Mouse (Mus musculus): ENCODE data around the gene Fbll1. TPM values are rescaled to one million over a fixed set of nuclear protein-coding genes. Genes with fewer than 3 reads are reported as not detected.
A peak's percentile ranks its signal among the peaks of the same experiment; 100 is the strongest.

Fbll1 gene
- polyA plus RNA-seq, 1 experiment from 2014 or later = 0.62 TPM

DNA sequence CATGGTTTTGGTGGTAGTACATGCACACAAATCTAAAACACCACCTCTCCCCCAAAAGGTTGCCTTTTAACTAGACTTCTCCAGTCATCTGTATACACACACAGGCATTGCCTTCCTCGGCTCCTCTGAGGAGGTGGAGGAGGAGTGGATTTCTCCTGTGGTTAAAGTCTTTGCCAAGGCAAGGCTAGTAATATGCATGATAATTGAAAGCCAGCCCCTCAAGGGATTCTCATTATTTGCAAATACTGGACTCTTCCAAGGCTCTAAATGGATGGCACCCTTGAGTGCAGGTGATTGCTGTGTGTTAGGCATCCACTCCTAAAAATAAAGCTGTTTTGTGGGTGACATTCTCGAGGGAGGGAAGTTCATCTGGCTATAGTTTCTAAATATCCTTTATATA is 10.2 kb downstream of the Fbll1 start:
- 74% methylated on average over 2 of the region's 2 CpGs for WGBS
- Histone ChIP-seq H3K36me3 (ENCODE audit: control insufficient read depth, insufficient read depth, low read length) (peaks cover 14% of the 10 kb centered on the region), H3K27me3 (ENCODE audit: control insufficient read depth, insufficient read depth, low read length) (no peaks in the 10 kb centered on the region), H3K4me2 (replicated peaks; ENCODE audit: low read depth) (no peak overlapping the region), H3K4me1 (replicated peaks; ENCODE audit: control insufficient read depth, insufficient read depth) (no peaks in the 10 kb centered on the region), H3K4me3 (ENCODE audit: low read depth, low read length) (no peak overlapping the region), H3K27ac (replicated peaks) (no peak overlapping the region), H3K9me3 (ENCODE audit: control insufficient read depth, low read length) (no peaks in the 10 kb centered on the region), H3K9ac (ENCODE audit: low read length) (no peak overlapping the region)
- DNase-seq (ENCODE audit: low spot score) (no peak), ATAC-seq (ENCODE audit: low FRiP score, low TSS enrichment) (no peak)
- no peak for TF ChIP-seq CTCF (IDR thresholded peaks at IDR 0.05; ENCODE audit: low read depth)
- TF ChIP-seq EP300 (optimal IDR thresholded peaks at IDR 0.05) = no peak

DNA sequence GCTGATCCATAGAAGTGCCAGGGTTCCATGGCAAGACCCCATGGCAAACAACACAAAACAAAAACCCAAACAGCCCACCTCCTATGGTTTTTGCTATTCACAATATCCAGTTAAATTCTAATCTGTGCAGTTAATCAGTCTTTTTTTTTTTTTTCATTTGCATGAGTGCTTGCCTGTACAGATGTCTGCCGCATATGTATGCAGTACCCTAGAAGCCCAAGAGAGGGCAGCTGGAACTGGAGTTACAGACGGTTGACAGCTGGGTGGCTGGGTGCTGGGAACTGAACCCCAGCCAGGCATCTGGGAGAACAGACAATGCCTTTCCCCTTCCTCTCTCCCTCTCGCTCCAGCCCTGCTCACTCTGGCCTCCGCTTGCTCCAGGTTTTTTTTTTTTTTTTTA is 14.1 kb downstream of the Fbll1 start:
- TF ChIP-seq EP300 (optimal IDR thresholded peaks at IDR 0.05) (no peak), CTCF (IDR thresholded peaks at IDR 0.05; ENCODE audit: low read depth) (no peak)
- H3K4me2 ChIP-seq (replicated peaks; ENCODE audit: low read depth) = no peak overlapping the region
- H3K4me1 ChIP-seq (replicated peaks; ENCODE audit: control insufficient read depth, insufficient read depth) = no peaks in the 10 kb centered on the region
- no peaks in the 10 kb centered on the region for H3K9me3 ChIP-seq (ENCODE audit: control insufficient read depth, low read length)
- no peak overlapping the region for H3K4me3 ChIP-seq (ENCODE audit: low read depth, low read length)
- 96% methylated on average over 4 of the region's 4 CpGs for WGBS
- H3K27ac ChIP-seq (replicated peaks) = no peak overlapping the region
- no peak overlapping the region for H3K9ac ChIP-seq (ENCODE audit: low read length)
- DNase-seq (ENCODE audit: low spot score) (no peak), ATAC-seq (ENCODE audit: low FRiP score, low TSS enrichment) (no peak)
- H3K36me3 ChIP-seq (ENCODE audit: control insufficient read depth, insufficient read depth, low read length) = peaks cover 20% of the 10 kb centered on the region
- H3K27me3 ChIP-seq (ENCODE audit: control insufficient read depth, insufficient read depth, low read length) = no peaks in the 10 kb centered on the region

DNA sequence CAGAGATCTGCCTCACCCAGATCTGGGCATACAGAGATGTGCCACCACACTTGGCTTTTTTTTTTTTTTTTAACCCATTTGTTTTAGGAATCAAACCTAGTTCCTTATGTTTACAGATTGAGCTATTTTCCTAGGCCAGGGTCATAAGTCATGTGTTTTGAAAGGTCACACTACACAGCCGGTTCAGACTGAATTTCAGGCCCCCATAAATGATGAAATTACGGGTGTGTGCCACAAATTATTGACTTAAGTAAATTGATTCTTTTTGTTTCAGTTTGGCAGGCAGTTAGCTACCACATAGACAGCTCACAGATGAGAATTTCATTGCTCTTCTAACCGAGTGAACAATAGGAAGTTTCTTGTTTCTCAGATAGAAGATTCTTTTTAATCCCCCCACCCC is 14.7 kb downstream of the Fbll1 start:
- Histone ChIP-seq H3K27me3 (ENCODE audit: control insufficient read depth, insufficient read depth, low read length) (no peaks in the 10 kb centered on the region), H3K4me2 (replicated peaks; ENCODE audit: low read depth) (no peak overlapping the region), H3K36me3 (ENCODE audit: control insufficient read depth, insufficient read depth, low read length) (peaks cover 22% of the 10 kb centered on the region), H3K9me3 (ENCODE audit: control insufficient read depth, low read length) (no peaks in the 10 kb centered on the region), H3K4me3 (ENCODE audit: low read depth, low read length) (no peak overlapping the region), H3K9ac (ENCODE audit: low read length) (no peak overlapping the region), H3K4me1 (replicated peaks; ENCODE audit: control insufficient read depth, insufficient read depth) (no peaks in the 10 kb centered on the region), H3K27ac (replicated peaks) (no peak overlapping the region)
- DNase-seq (ENCODE audit: low spot score) (no peak), ATAC-seq (ENCODE audit: low FRiP score, low TSS enrichment) (no peak)
- WGBS = 72% methylated on average over 3 of the region's 3 CpGs
- TF ChIP-seq EP300 (optimal IDR thresholded peaks at IDR 0.05) = no peak
- TF ChIP-seq CTCF (IDR thresholded peaks at IDR 0.05; ENCODE audit: low read depth) = no peak

DNA sequence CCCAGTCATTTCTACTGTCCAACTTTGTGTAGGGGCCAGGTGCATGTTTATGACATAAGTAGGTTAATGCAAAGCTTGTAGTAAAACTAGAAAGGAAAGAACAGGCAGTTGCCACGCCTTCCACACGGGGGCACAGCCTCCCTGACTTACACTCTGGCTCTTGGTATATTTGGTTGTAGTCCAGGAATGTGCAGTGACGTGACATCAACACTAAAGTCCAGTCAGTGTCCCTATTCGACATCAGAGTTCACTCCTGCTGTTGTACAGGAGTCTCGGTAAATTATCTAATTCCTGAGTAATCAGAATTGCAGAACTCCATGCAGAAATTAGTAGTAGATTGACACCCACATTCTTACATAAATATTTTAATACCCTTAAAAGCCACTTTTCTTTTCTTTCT is 15.6 kb downstream of the Fbll1 start:
- 87% methylated on average over 5 of the region's 5 CpGs for WGBS
- TF ChIP-seq CTCF (IDR thresholded peaks at IDR 0.05; ENCODE audit: low read depth) (peak; percentile 29; the same call in 1 of the 2 replicates), EP300 (optimal IDR thresholded peaks at IDR 0.05) (no peak)
- no peaks in the 10 kb centered on the region for H3K4me1 ChIP-seq (replicated peaks; ENCODE audit: control insufficient read depth, insufficient read depth)
- ATAC-seq (ENCODE audit: low FRiP score, low TSS enrichment) = no peak
- no peak for DNase-seq (ENCODE audit: low spot score)
- H3K27ac ChIP-seq (replicated peaks) = no peak overlapping the region
- peaks cover 27% of the 10 kb centered on the region for H3K36me3 ChIP-seq (ENCODE audit: control insufficient read depth, insufficient read depth, low read length)
- no peak overlapping the region for H3K9ac ChIP-seq (ENCODE audit: low read length)
- H3K27me3 ChIP-seq (ENCODE audit: control insufficient read depth, insufficient read depth, low read length) = no peaks in the 10 kb centered on the region
- no peak overlapping the region for H3K4me2 ChIP-seq (replicated peaks; ENCODE audit: low read depth)
- no peak overlapping the region for H3K4me3 ChIP-seq (ENCODE audit: low read depth, low read length)
- H3K9me3 ChIP-seq (ENCODE audit: control insufficient read depth, low read length) = no peaks in the 10 kb centered on the region

DNA sequence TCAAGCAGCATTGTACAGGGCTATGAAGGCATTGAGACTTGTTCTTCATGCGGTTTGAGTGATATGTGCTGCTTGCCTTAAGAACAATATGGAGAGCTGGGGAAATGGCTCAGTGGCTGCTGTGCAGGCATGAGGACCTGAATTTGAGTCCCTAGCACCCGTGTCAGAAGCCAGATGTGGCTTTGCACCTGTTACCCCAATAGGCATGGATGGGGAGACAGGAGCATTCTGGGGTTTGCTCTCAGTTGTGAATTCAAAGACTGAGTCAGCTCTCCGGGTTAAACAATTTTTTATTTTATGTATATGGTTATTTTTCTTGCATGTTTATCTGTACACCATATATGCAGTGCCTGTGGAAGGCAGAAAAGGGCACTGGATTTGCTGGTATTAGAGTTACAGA is 16.2 kb downstream of the Fbll1 start:
- H3K36me3 ChIP-seq (ENCODE audit: control insufficient read depth, insufficient read depth, low read length) = peaks cover 27% of the 10 kb centered on the region
- no peaks in the 10 kb centered on the region for H3K9me3 ChIP-seq (ENCODE audit: control insufficient read depth, low read length)
- H3K4me3 ChIP-seq (ENCODE audit: low read depth, low read length) = no peak overlapping the region
- no peak overlapping the region for H3K27ac ChIP-seq (replicated peaks)
- H3K9ac ChIP-seq (ENCODE audit: low read length) = no peak overlapping the region
- no peak overlapping the region for H3K4me2 ChIP-seq (replicated peaks; ENCODE audit: low read depth)
- TF ChIP-seq CTCF (IDR thresholded peaks at IDR 0.05; ENCODE audit: low read depth) (no peak), EP300 (optimal IDR thresholded peaks at IDR 0.05) (no peak)
- ATAC-seq (ENCODE audit: low FRiP score, low TSS enrichment) (no peak), DNase-seq (ENCODE audit: low spot score) (no peak)
- H3K27me3 ChIP-seq (ENCODE audit: control insufficient read depth, insufficient read depth, low read length) = no peaks in the 10 kb centered on the region
- WGBS = 99% methylated on average over 3 of the region's 3 CpGs
- no peaks in the 10 kb centered on the region for H3K4me1 ChIP-seq (replicated peaks; ENCODE audit: control insufficient read depth, insufficient read depth)

DNA sequence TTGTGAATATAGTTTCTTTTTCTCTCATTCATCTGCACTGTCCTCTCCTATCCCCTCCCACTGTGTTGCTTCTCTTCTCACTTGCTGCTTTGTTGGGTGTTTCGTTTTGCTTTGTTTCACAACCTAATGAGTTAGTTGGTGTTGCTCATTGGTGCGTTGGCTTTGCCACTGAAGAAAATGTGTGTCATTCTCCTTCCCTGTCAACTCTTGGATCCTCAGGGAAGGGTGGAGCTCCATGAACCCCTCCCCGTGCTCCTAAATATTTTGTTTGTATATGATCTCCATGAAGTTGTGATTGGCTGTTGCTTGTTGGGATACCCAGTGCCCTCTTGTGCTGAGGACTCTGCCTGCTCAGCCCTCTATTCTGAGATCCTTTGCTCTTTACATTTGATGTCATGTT is 18.3 kb downstream of the Fbll1 start:
- Histone ChIP-seq H3K27ac (replicated peaks) (no peak overlapping the region), H3K4me1 (replicated peaks; ENCODE audit: control insufficient read depth, insufficient read depth) (no peaks in the 10 kb centered on the region), H3K4me2 (replicated peaks; ENCODE audit: low read depth) (no peak overlapping the region), H3K4me3 (ENCODE audit: low read depth, low read length) (no peak overlapping the region), H3K27me3 (ENCODE audit: control insufficient read depth, insufficient read depth, low read length) (no peaks in the 10 kb centered on the region), H3K9ac (ENCODE audit: low read length) (no peak overlapping the region), H3K36me3 (ENCODE audit: control insufficient read depth, insufficient read depth, low read length) (peaks cover 27% of the 10 kb centered on the region), H3K9me3 (ENCODE audit: control insufficient read depth, low read length) (no peaks in the 10 kb centered on the region)
- TF ChIP-seq EP300 (optimal IDR thresholded peaks at IDR 0.05) (no peak), CTCF (IDR thresholded peaks at IDR 0.05; ENCODE audit: low read depth) (no peak)
- ATAC-seq (ENCODE audit: low FRiP score, low TSS enrichment) (no peak), DNase-seq (ENCODE audit: low spot score) (no peak)
- WGBS = 73% methylated on average over 3 of the region's 3 CpGs

All from stomach, postnatal 0 days (tissue).